ENCODE assay signal across 8 mouse cellular contexts in genomic region chr4:84672181-84672791, GRCm38 (mm10). TPM values are rescaled to one million over a fixed set of nuclear protein-coding genes. Genes with fewer than 3 reads are reported as not detected.
A peak's percentile ranks its signal among the peaks of the same experiment; 100 is the strongest.
DNase-seq lines count a peak whose midpoint lies in the region; ATAC-seq lines count a peak whose summit lies in the region.

No protein-coding gene starts in this region.

- no peak overlapping the region for H3K9ac ChIP-seq in kidney, embryonic 14.5 days (ENCODE audit: low read depth, low read length)
- no peak overlapping the region for H3K9ac ChIP-seq in neural tube, embryonic 11.5 days (ENCODE audit: low read length)

- peaks cover 4% of the 10 kb centered on the region for H3K27me3 ChIP-seq in kidney, embryonic 14.5 days (ENCODE audit: control insufficient read depth, insufficient read depth, low read length)
- peaks cover 28% of the 10 kb centered on the region for H3K27me3 ChIP-seq in neural tube, embryonic 11.5 days (ENCODE audit: control insufficient read depth, insufficient read depth, low read length)

- H3K4me2 ChIP-seq in kidney, embryonic 14.5 days (replicated peaks; ENCODE audit: low read depth, low read length), result peak overlapping the region; percentile 6; the same call in 1 of the 2 replicates
- peak overlapping the region; percentile 13; the same call in 1 of the 2 replicates for H3K4me2 ChIP-seq in neural tube, embryonic 11.5 days (ENCODE audit: low read depth)

- peak; percentile 23 for DNase-seq in kidney, adult 11 months
- no peak for DNase-seq in kidney, postnatal 14 days
- DNase-seq in embryo, embryonic 11 days, result peak; percentile 69
- no peak for DNase-seq in neural tube, embryonic 11.5 days (ENCODE audit: low spot score)
- no peak for DNase-seq in thymus, postnatal 36 days
- DNase-seq in left cerebral cortex, postnatal 10 days (ENCODE audit: extremely low spot score in 1 of 2, low spot score in 2 of 2), result no peak
- DNase-seq in gastrocnemius, postnatal 25 days, result no peak

- H3K4me1 ChIP-seq in kidney, embryonic 14.5 days (ENCODE audit: control insufficient read depth, insufficient read depth, low read length), result no peaks in the 10 kb centered on the region; the same call in 1 of the 2 replicates
- H3K4me1 ChIP-seq in neural tube, embryonic 11.5 days (ENCODE audit: control insufficient read depth, insufficient read depth, low read length), result peaks cover 6% of the 10 kb centered on the region; the same call in 1 of the 2 replicates

- intact Hi-C loops in left cerebral cortex, postnatal 10 days (cut with DNase I), result no loop called here

- H3K9me3 ChIP-seq in kidney, embryonic 14.5 days (ENCODE audit: control insufficient read depth, low read length), result no peaks in the 10 kb centered on the region
- no peaks in the 10 kb centered on the region for H3K9me3 ChIP-seq in neural tube, embryonic 11.5 days (ENCODE audit: control insufficient read depth, low read length)

- H3K36me3 ChIP-seq in kidney, embryonic 14.5 days (ENCODE audit: control insufficient read depth, insufficient read depth, low read length), result no peaks in the 10 kb centered on the region
- H3K36me3 ChIP-seq in neural tube, embryonic 11.5 days (ENCODE audit: control insufficient read depth, insufficient read depth, low read length), result no peaks in the 10 kb centered on the region

- 26% methylated on average over 14 of the region's 14 CpGs for WGBS in kidney, embryonic 14.5 days
- 17% methylated on average over 14 of the region's 14 CpGs for WGBS in neural tube, embryonic 11.5 days

- no peak for ATAC-seq in kidney, embryonic 14.5 days (ENCODE audit: low FRiP score, low TSS enrichment)
- ATAC-seq in neural tube, embryonic 11.5 days (ENCODE audit: insufficient read depth, low FRiP score, low TSS enrichment), result no peak

- no peak overlapping the region for H3K4me3 ChIP-seq in kidney, embryonic 14.5 days (ENCODE audit: low read length)
- H3K4me3 ChIP-seq in neural tube, embryonic 11.5 days (ENCODE audit: low read depth, low read length), result 0 out of 2 replicates have a peak overlapping the region, but pooled peaks have one; percentile 3

- no peak overlapping the region for H3K27ac ChIP-seq in kidney, embryonic 14.5 days (ENCODE audit: low read depth, low read length)
- no peak overlapping the region for H3K27ac ChIP-seq in neural tube, embryonic 11.5 days (ENCODE audit: low read depth, low read length)

RNA-seq across cellular contexts. Expression of gene Bnc2, which starts 2.8 kb away (rescaled TPM):
- 12.2 and 14.0 TPM in 2 replicates for polyA plus RNA-seq in kidney, embryonic 14.5 days (2014; fragmentation: Nextera tagmentation; extraction: Ambion mirVana)
- 12.8 and 16.3 TPM in 2 replicates for polyA plus RNA-seq in neural tube, embryonic 11.5 days (2014; fragmentation: Nextera tagmentation; extraction: Ambion mirVana)
- total RNA-seq in left cerebral cortex, postnatal 10 days (2021), result 1 to 10 TPM; 2.3 to 3.8 TPM
- total RNA-seq in gastrocnemius, postnatal 25 days (2021), result 1 to 10 TPM; 4.5 to 6.3 TPM

Comparison
In these comparisons a context has a peak if more than half of its experiments do, and no peak if none do; other contexts are left out.
1. DNase-seq: peak in kidney, adult 11 months (single experiment) and embryo, embryonic 11 days (single experiment); none in kidney, postnatal 14 days (single experiment), neural tube, embryonic 11.5 days (single experiment), thymus, postnatal 36 days (0 of 2), left cerebral cortex, postnatal 10 days (0 of 2) and gastrocnemius, postnatal 25 days (single experiment).